Mouse (Mus musculus) adrenal gland, adult 10 weeks (tissue): ENCODE results near the gene Igf2bp3. TPM values are rescaled to one million over a fixed set of nuclear protein-coding genes. Genes with fewer than 3 reads are reported as not detected.

Experiments
- polyA plus RNA-seq: library from polyadenylated mRNA; stranded (reverse); fragments of 350-450 nt; fragmentation: Illumina TruSeq; extraction: RNeasy Lipid Tissue Mini Kit (QIAGEN cat#74804); gene quantifications from one replicate; pipeline ENCODE4 v1.2.3, GENCODE M21; 2014; ENCODE audit warnings: low read depth, low replicate concordance

The Igf2bp3 gene
- polyA plus RNA-seq, result 0.17 TPM

DNA sequence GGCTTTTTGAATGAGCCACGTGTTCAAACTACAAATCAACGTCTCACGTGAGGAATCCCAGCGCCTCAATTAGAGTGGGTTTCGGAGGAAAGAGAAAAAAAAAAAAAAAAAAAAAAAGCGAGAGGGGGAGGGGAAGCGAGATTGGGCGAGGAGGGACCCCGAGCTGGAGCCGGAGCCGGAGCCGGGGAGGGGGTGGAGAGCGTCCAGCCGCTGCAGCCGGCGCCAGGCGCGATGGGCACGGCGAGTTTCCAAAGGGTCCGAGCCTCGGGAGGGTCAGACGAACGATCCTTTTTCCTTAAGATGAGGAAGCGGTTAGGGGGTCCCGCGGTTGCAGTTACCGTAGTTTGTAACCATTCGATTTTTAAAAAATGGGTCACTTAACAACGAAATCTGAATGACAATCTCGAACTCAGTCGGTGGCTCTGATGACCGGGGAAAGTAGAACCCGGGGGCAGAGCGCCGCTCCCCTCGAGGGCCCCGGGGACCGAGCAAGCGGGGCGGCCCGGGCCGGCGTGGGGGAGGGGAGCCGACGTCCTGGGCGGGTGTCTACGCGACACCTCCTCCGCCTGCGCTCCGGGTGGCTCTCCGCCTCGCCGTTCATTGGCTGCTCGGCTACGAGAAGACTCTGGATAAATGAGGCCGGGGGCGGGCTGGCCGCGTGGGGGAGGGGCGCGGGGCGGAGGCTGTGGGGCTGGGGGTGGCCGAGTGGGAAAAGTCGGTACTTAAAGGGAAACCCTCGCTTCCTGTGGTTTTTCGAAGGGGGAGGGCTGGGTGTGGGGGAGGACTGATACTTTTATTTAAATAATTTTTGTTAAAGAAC, at the start of gene Igf2bp3:
Gene Igf2bp3, minus strand, starts transcription at position 30 of the 820 bp plus-strand sequence.

DNA sequence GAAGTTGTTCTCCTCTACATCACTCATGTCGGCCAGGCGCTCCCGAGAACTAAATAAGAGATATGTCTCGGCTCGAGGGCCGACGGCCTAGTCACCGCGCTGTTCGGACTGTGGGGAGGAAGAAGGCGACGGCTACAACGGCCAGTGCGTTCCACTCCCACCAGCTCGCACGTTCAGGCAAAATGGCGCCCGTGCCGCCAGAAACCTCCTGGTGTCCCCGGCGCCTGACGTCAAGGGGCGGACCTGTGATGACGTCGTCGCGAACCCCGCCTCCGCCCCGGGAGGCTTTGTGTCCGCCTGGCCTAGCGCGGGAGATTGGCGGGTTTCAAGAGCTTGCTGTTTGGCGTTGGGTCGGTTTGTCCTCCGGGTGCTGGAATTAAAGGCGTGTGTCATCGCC, 49.1 kb upstream of the Igf2bp3 start, which contains the start of gene Tra2a:
Gene Tra2a, minus strand, starts transcription at position 187 of the 397 bp plus-strand sequence.

DNA sequence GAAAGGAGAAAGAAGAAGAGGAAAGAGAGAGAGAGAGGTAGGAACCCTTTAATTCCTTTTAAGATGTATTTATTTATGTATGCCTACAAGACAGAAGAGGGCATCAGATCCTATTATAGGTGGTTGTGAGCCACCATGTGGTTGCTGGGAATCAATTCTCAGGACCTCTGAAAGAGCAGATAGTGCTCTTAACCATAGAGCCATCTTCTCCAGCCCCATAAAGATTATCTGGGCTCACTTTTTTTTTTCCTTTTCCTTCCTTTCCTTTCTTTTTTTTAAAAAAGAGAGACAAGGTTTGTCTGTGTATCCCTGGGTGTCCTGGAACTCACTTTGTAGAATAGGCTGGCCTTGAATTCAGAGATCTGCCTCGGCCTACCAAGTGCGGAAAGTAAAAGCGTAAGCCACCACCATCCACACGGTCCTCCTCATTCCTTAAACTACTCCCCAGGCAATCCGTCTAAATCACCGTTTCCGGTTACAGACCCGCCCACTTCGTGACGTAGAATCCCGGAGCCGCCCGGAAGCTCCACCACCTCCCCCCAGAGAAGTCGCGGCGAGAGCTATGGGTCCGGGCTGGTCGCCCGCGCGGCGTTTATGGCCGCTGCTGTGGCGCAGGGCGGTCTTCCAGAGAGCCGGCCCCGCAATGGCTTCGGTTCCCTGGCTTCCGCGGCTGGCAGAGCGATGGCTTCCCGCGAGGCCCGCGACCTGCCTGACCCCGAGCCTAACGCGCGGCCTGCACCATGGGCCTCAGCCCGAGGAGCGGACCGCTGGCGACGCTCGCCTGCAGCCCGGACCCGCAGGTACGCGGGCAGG, 141.2 kb downstream of the Igf2bp3 start, which contains the start of gene Malsu1:
Gene Malsu1, plus strand, starts transcription at position 492 of the 813 bp plus-strand sequence.

DNA sequence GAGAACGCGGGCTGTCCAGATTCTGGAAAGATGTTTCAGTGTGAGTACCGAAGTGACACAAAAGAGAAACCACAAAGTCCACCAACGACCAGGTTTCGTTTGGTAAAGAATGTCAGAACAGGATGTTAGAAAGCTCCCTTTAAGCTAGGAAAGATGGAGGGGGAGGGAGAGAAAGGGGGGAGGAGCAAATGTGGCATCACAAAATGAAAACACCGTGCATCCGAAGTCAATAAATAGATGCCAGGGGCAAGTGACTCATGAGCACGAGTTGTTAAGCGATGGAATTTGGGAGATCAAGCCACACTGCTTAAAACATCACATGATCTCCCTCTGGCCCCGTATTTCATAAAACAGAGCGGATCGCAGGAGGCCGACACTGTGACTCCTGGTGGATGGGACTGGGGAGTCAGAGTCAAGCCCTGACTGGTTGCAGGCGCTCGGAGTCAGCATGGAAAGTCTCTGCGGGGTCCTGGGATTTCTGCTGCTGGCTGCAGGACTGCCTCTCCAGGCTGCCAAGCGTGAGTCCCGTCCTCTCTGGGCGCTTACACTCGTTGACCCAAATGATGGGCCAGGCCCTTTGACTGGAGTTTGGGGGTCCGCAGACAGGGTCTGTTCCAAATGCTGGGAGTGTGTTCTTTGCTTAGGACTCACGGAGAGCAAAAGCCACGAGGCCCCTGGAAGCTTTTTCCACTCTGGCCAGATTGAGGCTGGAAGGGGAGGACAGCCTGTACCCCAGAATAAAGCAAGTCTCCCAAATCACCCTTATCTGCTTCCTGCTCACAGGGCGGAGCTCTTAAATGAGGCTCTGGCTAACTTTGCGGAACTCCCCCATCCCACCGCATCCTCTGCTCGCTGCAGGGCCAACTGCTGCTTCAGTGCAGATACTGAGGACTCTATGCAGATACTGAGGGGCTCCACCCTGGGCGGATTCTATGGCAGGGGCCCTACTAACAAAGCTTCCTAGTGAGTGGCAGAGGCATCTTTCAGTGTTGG, 178.2 kb downstream of the Igf2bp3 start, which contains the start of gene Gpnmb:
Gene Gpnmb, plus strand, starts transcription at position 272 of the 993 bp plus-strand sequence.

Other genes starting within 250 kb of the Igf2bp3 start
- not detected for gene Doxl2, start 240.0 kb downstream of the Igf2bp3 start, polyA plus RNA-seq
- gene Svs1, start 228.1 kb downstream of the Igf2bp3 start, polyA plus RNA-seq, result not detected
- 1.0 TPM for gene Gpnmb, start 178.4 kb downstream of the Igf2bp3 start, polyA plus RNA-seq
- 29.0 TPM for gene Malsu1, start 141.2 kb downstream of the Igf2bp3 start, polyA plus RNA-seq
- gene Tra2a, start 49.1 kb upstream of the Igf2bp3 start, polyA plus RNA-seq, result 193 TPM
- 46.8 TPM for gene Ccdc126, start 104.3 kb upstream of the Igf2bp3 start, polyA plus RNA-seq
- 3.4 TPM for gene Fam221a, start 152.8 kb upstream of the Igf2bp3 start, polyA plus RNA-seq
- gene Stk31, start 180.6 kb upstream of the Igf2bp3 start, polyA plus RNA-seq, result not detected